Mouse (Mus musculus) liver, embryonic 16.5 days (tissue): ENCODE measurements around the gene Dync1i2. TPM values are rescaled to one million over a fixed set of nuclear protein-coding genes. Genes with fewer than 3 reads are reported as not detected.
A peak's percentile ranks its signal among the peaks of the same experiment; 100 is the strongest.

Source experiments
- ATAC-seq: fragments of 200-750 bp; cut with Nextera tagmentation; 2 replicates; pipeline ENCODE4 v1.8.0; 2017; ENCODE audit warnings: low read depth, mild to moderate bottlenecking, moderate number of reproducible peaks, moderate library complexity
- H3K27ac ChIP-seq: fragments of 300-500 bp; sonication (generic); 2 replicates; pipeline ENCODE4 v1.5.1; 2014; ENCODE audit warnings: mild to moderate bottlenecking, low read length
- H3K27me3 ChIP-seq: fragments of 300-500 bp; sonication (generic); 2 replicates; pipeline ENCODE4 v1.6.1; 2014; ENCODE audit warnings: low read depth, low read length, mixed read lengths; ENCODE audit not compliant: control insufficient read depth, insufficient read depth
- H3K36me3 ChIP-seq: fragments of 300-500 bp; sonication (generic); 2 replicates; pipeline ENCODE4 v1.6.1; 2014; ENCODE audit warnings: mild to moderate bottlenecking; ENCODE audit not compliant: control insufficient read depth, insufficient read depth
- H3K4me1 ChIP-seq: fragments of 300-500 bp; sonication (generic); 2 replicates; pipeline ENCODE4 v1.6.1; 2014; ENCODE audit warnings: low read depth, low read length, mixed read lengths; ENCODE audit not compliant: control insufficient read depth
- H3K4me2 ChIP-seq: fragments of 300-500 bp; sonication (generic); 2 replicates; pipeline ENCODE4 v1.6.1; 2014; ENCODE audit warnings: low read depth, low read length, mixed read lengths
- H3K4me3 ChIP-seq: fragments of 300-500 bp; sonication (generic); 2 replicates; pipeline ENCODE4 v1.5.1; 2014; ENCODE audit warnings: low read depth, mild to moderate bottlenecking, low read length
- H3K9ac ChIP-seq: fragments of 300-500 bp; sonication (generic); 2 replicates; pipeline ENCODE4 v1.6.1; 2014; ENCODE audit warnings: low read depth, low read length
- H3K9me3 ChIP-seq: fragments of 300-500 bp; sonication (generic); replicated peaks from 2 replicates; pipeline ENCODE4 v1.6.1; 2016; ENCODE audit warnings: low read length; ENCODE audit not compliant: control insufficient read depth
- WGBS: fragments of 180-500 bp; shearing (Covaris S2); extraction: QIAGEN DNeasy Blood & Tissue Kit; methylation state at CpG from one replicate; pipeline ENCODE4 v1.1.7; 2014; ENCODE audit not compliant: insufficient replicate concordance; 5-methylcytosine and 5-hydroxymethylcytosine counted together
- polyA plus RNA-seq: library from polyadenylated mRNA; unstranded; fragments of >200 nt; fragmentation: Nextera tagmentation; extraction: Ambion mirVana; gene quantifications from 2 replicates; pipeline ENCODE4 v1.2.1, GENCODE M21; 2015

Dync1i2 gene
- polyA plus RNA-seq, 1 experiment from 2014 or later: 23.2 TPM

GRCm38 (mm10) chr2:71198907-71199306 lies 12.6 kb upstream of the Dync1i2 start:
- Histone ChIP-seq H3K36me3 (no peaks in the 10 kb centered on the region), H3K4me3 (no peak overlapping the region), H3K27me3 (no peaks in the 10 kb centered on the region), H3K4me2 (no peak overlapping the region), H3K9me3 (no peaks in the 10 kb centered on the region), H3K9ac (no peak overlapping the region), H3K27ac (no peak overlapping the region), H3K4me1 (no peaks in the 10 kb centered on the region)
- WGBS: 54% methylated on average over 3 of the region's 3 CpGs
- no peak for ATAC-seq

- Histone ChIP-seq H3K9ac (no peak overlapping the region), H3K9me3 (no peaks in the 10 kb centered on the region), H3K4me3 (no peak overlapping the region), H3K27me3 (no peaks in the 10 kb centered on the region), H3K27ac (no peak overlapping the region), H3K36me3 (no peaks in the 10 kb centered on the region), H3K4me2 (no peak overlapping the region), H3K4me1 (no peaks in the 10 kb centered on the region)
- no peak for ATAC-seq
- WGBS: 44% methylated on average over 4 of the region's 4 CpGs
These were observed 11.0 kb upstream of the Dync1i2 start for GRCm38 (mm10) chr2:71200485-71200884.

DNA sequence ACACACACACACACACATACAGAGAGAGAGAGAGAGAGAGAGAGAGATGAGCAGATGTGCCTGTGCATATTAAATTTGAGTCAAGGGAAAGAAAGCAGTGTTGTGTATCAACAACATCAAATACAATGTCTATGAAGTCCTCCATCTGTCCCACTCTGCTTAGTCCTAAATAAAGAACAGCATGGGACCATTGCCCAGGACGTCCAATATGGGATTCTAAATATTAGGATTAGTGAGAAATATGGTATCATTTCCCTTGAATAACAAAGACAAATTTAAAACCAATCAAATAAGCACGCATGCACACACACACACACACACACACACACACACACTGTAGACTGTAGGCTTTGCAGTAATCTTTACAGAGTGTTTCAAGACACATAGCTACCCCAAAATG lies 9.6 kb upstream of the Dync1i2 start:
- no peak for ATAC-seq
- Histone ChIP-seq H3K4me1 (no peaks in the 10 kb centered on the region), H3K4me2 (no peak overlapping the region), H3K4me3 (no peak overlapping the region), H3K27me3 (no peaks in the 10 kb centered on the region), H3K9me3 (no peaks in the 10 kb centered on the region), H3K27ac (no peak overlapping the region), H3K36me3 (no peaks in the 10 kb centered on the region), H3K9ac (no peak overlapping the region)
- 63% methylated on average over 2 of the region's 2 CpGs for WGBS

DNA sequence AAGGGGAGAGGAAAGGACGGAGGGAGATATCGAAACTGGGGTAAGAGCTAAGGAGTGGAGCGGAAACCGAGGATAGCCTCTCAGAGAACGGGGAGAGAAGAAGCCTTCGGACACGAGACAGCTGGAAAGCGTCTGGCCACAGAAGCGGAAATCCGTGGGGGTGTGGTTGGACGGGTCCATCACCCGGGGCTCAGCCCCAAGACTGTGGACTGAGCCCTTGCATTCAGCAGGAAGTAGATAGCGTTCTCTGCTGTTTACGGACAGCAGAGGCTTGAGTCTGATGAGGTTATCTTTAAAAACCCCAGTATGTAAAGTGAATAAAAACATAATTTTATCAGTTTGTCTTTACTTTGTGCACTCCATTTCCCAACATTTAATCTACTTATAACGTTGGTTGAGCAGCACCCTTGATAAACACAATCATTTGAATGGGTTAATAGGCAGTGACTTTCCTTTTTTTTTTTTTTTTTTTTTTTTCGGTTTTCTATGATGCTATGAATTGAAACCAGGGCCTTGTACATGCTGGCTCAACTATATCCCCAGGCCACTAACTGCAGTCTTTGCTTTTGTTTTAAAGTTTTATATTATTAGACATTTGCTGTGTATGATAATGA lies 7.6 kb upstream of the Dync1i2 start:
- Histone ChIP-seq H3K4me2 (peak overlapping the region; percentile 44; the same call in 1 of the 2 replicates), H3K36me3 (no peaks in the 10 kb centered on the region)
- WGBS: 39% methylated on average over 16 of the region's 16 CpGs

DNA sequence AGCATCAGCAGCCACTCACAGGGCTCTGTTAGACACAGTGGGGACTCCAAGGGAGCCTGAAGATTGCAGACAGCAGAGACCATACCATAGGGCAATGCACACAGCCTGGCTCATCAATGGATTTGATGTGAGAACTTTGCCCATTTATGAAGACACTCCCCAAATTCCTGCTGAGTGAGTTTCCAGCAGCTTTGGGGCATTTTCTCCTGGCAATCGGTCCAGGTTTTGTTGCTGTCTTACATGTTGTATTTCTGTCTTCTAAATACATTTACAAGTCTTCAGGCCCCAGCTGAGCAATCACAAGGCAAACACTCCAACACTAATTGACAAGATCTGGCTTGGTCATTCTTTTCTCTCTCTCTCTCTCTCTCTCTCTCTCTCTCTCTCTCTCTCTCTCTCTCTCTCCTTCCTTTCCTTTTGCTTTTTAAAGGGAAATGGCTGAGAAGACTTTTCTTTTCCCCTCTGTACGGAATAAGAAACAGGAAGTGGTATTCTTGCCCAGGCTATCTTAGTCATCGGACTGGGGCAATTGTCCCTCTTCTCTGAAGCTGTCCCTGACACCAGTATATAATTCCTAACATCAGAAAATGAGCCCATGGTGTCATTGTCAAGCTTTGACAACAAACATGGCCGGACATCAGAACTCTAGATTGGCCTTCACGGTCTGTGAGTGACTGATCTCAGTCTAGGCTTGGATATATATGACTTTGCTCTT lies 2.3 kb upstream of the Dync1i2 start:
- Histone ChIP-seq H3K9ac (no peak overlapping the region), H3K4me2 (no peak overlapping the region), H3K27ac (no peak overlapping the region), H3K4me1 (peaks cover 5% of the 10 kb centered on the region), H3K27me3 (no peaks in the 10 kb centered on the region), H3K9me3 (no peaks in the 10 kb centered on the region), H3K36me3 (no peaks in the 10 kb centered on the region), H3K4me3 (no peak overlapping the region)
- ATAC-seq: no peak
- 39% methylated on average over 5 of the region's 5 CpGs for WGBS

More for the DNA sequence above, 7.6 kb upstream of the Dync1i2 start:
- no peaks in the 10 kb centered on the region for H3K27me3 ChIP-seq
- no peaks in the 10 kb centered on the region for H3K4me1 ChIP-seq
- peak overlapping the region; percentile 42 for H3K4me3 ChIP-seq
- H3K9me3 ChIP-seq: no peaks in the 10 kb centered on the region
- ATAC-seq: peak; percentile 48; the same call in 1 of the 2 replicates
- H3K27ac ChIP-seq: no peak overlapping the region
- H3K9ac ChIP-seq: no peak overlapping the region

- Histone ChIP-seq H3K4me2 (no peak overlapping the region), H3K27me3 (no peaks in the 10 kb centered on the region), H3K4me3 (peak overlapping the region; percentile 100), H3K36me3 (peaks cover 5% of the 10 kb centered on the region; the same call in 1 of the 2 replicates), H3K4me1 (peaks cover 5% of the 10 kb centered on the region), H3K27ac (no peak overlapping the region), H3K9me3 (no peaks in the 10 kb centered on the region), H3K9ac (no peak overlapping the region)
- WGBS: 88% methylated on average over 2 of the region's 2 CpGs
- no peak for ATAC-seq
These were observed 410 bp upstream of the Dync1i2 start for GRCm38 (mm10) chr2:71211096-71211495.

DNA sequence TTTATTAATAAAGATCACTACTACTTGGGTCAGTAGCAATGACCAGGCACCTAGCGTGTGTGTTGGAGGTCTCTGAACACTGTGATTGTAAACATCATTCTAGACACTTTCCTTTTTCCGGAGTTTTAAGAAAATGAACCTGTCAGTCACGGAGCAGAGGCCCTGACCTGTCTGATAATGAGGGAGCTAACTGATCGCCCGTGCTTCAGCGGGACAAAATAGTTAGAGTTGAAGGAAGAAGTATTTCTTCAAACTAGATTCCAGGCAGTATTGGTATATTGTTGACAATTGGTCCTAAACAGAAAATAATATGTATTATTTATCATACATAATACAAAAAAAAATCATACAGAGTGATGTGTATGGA lies 837 bp downstream of the Dync1i2 start:
- ATAC-seq: no peak; the same call in 1 of the 2 replicates
- peak overlapping the region; percentile 100 for H3K4me3 ChIP-seq
- peak overlapping the region; percentile 65 for H3K4me2 ChIP-seq
- peaks cover 5% of the 10 kb centered on the region for H3K4me1 ChIP-seq
- under 1% methylated on average over 6 of the region's 6 CpGs for WGBS
- H3K9ac ChIP-seq: peak overlapping the region; percentile 97
- peaks cover 5% of the 10 kb centered on the region; the same call in 1 of the 2 replicates for H3K36me3 ChIP-seq
- H3K27ac ChIP-seq: peak overlapping the region; percentile 88
- H3K9me3 ChIP-seq: no peaks in the 10 kb centered on the region
- no peaks in the 10 kb centered on the region for H3K27me3 ChIP-seq

GRCm38 (mm10) chr2:71221020-71221419 lies 9.5 kb downstream of the Dync1i2 start:
- no peak overlapping the region for H3K4me3 ChIP-seq
- peaks cover 14% of the 10 kb centered on the region for H3K36me3 ChIP-seq
- WGBS: 89% methylated on average over 1 of the region's 1 CpGs
- no peak overlapping the region for H3K27ac ChIP-seq
- H3K9me3 ChIP-seq: no peaks in the 10 kb centered on the region
- ATAC-seq: no peak
- no peak overlapping the region for H3K9ac ChIP-seq
- H3K4me2 ChIP-seq: no peak overlapping the region
- H3K4me1 ChIP-seq: no peaks in the 10 kb centered on the region
- H3K27me3 ChIP-seq: no peaks in the 10 kb centered on the region

- WGBS: 48% methylated on average over 1 of the region's 1 CpGs
- H3K4me3 ChIP-seq: no peak overlapping the region
- no peak for ATAC-seq
These were observed 15.9 kb downstream of the Dync1i2 start for GRCm38 (mm10) chr2:71227398-71227797.

More at GRCm38 (mm10) chr2:71227398-71227797, 15.9 kb downstream of the Dync1i2 start:
- Histone ChIP-seq H3K9ac (no peak overlapping the region), H3K9me3 (no peaks in the 10 kb centered on the region), H3K27me3 (no peaks in the 10 kb centered on the region), H3K4me1 (no peaks in the 10 kb centered on the region), H3K27ac (no peak overlapping the region), H3K4me2 (no peak overlapping the region), H3K36me3 (peaks cover 8% of the 10 kb centered on the region)
